Mouse (Mus musculus) intestine, postnatal 0 days (tissue): ENCODE measurements at regions not wholly inside any gene's neighbourhood (a gene's known extent, or its start where the extent isn't known, plus 50 kb on each side); places are given as distances from the start of the nearest gene placed in this dataset.
"Not testable (repeated sequence)": the region's sequence is repeated elsewhere in the genome, so short reads cannot be mapped to it uniquely, and the experiment has no call there.

Source experiments
- ATAC-seq: fragments of 200-750 bp; cut with Nextera tagmentation; 2 replicates; pipeline ENCODE4 v1.8.0; 2017; ENCODE audit warnings: mild to moderate bottlenecking, moderate TSS enrichment, moderate library complexity
- H3K27ac ChIP-seq: fragments of 300-500 bp; sonication (generic); 2 replicates; pipeline ENCODE4 v1.5.1; 2014; ENCODE audit warnings: mild to moderate bottlenecking, low read depth, low read length, moderate library complexity
- H3K27me3 ChIP-seq: fragments of 300-500 bp; sonication (generic); replicated peaks from 2 replicates; pipeline ENCODE4 v1.6.1; 2014; ENCODE audit warnings: low read length, mixed read lengths; ENCODE audit not compliant: control insufficient read depth, insufficient read depth
- H3K36me3 ChIP-seq: fragments of 300-500 bp; sonication (generic); 2 replicates; pipeline ENCODE4 v1.6.1; 2014; ENCODE audit warnings: mild to moderate bottlenecking, moderate library complexity; ENCODE audit not compliant: control insufficient read depth, insufficient read depth
- H3K4me1 ChIP-seq: fragments of 300-500 bp; sonication (generic); replicated peaks from 2 replicates; pipeline ENCODE4 v1.6.1; 2014; ENCODE audit warnings: antibody characterized with exemption, low read length, mixed read lengths; ENCODE audit not compliant: control insufficient read depth, insufficient read depth
- H3K4me2 ChIP-seq: fragments of 300-500 bp; sonication (generic); replicated peaks from 2 replicates; pipeline ENCODE4 v1.6.1; 2014; ENCODE audit warnings: low read depth, mild to moderate bottlenecking, moderate library complexity
- H3K4me3 ChIP-seq: fragments of 300-500 bp; sonication (generic); 2 replicates; pipeline ENCODE4 v1.5.1; 2014; ENCODE audit warnings: low read depth, low read length
- H3K9ac ChIP-seq: fragments of 300-500 bp; sonication (generic); 2 replicates; pipeline ENCODE4 v1.6.1; 2014; ENCODE audit warnings: mild to moderate bottlenecking, low read depth, low read length
- H3K9me3 ChIP-seq: fragments of 300-500 bp; sonication (generic); 2 replicates; pipeline ENCODE4 v1.6.1; 2016; ENCODE audit warnings: mixed run types; ENCODE audit not compliant: control insufficient read depth
- CTCF ChIP-seq: sonication (generic); IDR thresholded peaks from 2 replicates; pipeline ENCODE4 v1.5.1; 2016; ENCODE audit warnings: low read depth, mild to moderate bottlenecking, control low read depth, antibody characterized with exemption, moderate library complexity
- WGBS: fragments of 180-500 bp; shearing (Covaris S2); extraction: QIAGEN DNeasy Blood & Tissue Kit; methylation state at CpG from one replicate; pipeline ENCODE4 v1.1.7; 2014; 5-methylcytosine and 5-hydroxymethylcytosine counted together

- TF ChIP-seq CTCF: no peak
- 75% methylated on average over 14 of the region's 14 CpGs for WGBS
- Histone ChIP-seq H3K4me2 (no peak overlapping the region), H3K27ac (no peak overlapping the region), H3K27me3 (no peaks in the 10 kb centered on the region; the same call in 1 of the 2 replicates), H3K36me3 (no peaks in the 10 kb centered on the region), H3K9me3 (0 out of 2 replicates have a peak, but pooled peaks cover 3% of the 10 kb centered on the region), H3K4me1 (no peaks in the 10 kb centered on the region), H3K9ac (no peak overlapping the region), H3K4me3 (no peak overlapping the region)
- no peak for ATAC-seq
Measured at GRCm38 (mm10) chr13:111309848-111310692, 55.3 kb downstream of the Actbl2 start.

GRCm38 (mm10) chr13:111310693-111311045, 55.9 kb downstream of the Actbl2 start:
- no peaks in the 10 kb centered on the region for H3K36me3 ChIP-seq
- TF ChIP-seq CTCF: no peak
- H3K27me3 ChIP-seq: no peaks in the 10 kb centered on the region; the same call in 1 of the 2 replicates
- no peak for ATAC-seq
- no peak overlapping the region for H3K9ac ChIP-seq
- no peaks in the 10 kb centered on the region for H3K4me1 ChIP-seq
- no peak overlapping the region for H3K4me3 ChIP-seq
- no peak overlapping the region for H3K27ac ChIP-seq
- H3K4me2 ChIP-seq: no peak overlapping the region
- 85% methylated on average over 1 of the region's 1 CpGs for WGBS
- 0 out of 2 replicates have a peak, but pooled peaks cover 3% of the 10 kb centered on the region for H3K9me3 ChIP-seq

GRCm38 (mm10) chr13:111313506-111313905, 58.7 kb downstream of the Actbl2 start:
- H3K36me3 ChIP-seq, H3K4me3 ChIP-seq, H3K4me2 ChIP-seq, H3K9me3 ChIP-seq, H3K27ac ChIP-seq, ATAC-seq, H3K27me3 ChIP-seq, H3K9ac ChIP-seq, H3K4me1 ChIP-seq: not testable (repeated sequence)
- 85% methylated on average over 3 of the region's 3 CpGs for WGBS

- H3K4me3 ChIP-seq, H3K9ac ChIP-seq, H3K27me3 ChIP-seq, H3K9me3 ChIP-seq, H3K4me1 ChIP-seq, ATAC-seq, H3K4me2 ChIP-seq, H3K36me3 ChIP-seq, H3K27ac ChIP-seq: not testable (repeated sequence)
- 82% methylated on average over 2 of the region's 2 CpGs for WGBS
Measured at GRCm38 (mm10) chr13:111317876-111318275, 63.1 kb downstream of the Actbl2 start.

GRCm38 (mm10) chr13:111323206-111323605, 68.4 kb downstream of the Actbl2 start:
- Histone ChIP-seq H3K36me3 (no peaks in the 10 kb centered on the region), H3K4me2 (no peak overlapping the region), H3K27me3 (no peaks in the 10 kb centered on the region), H3K9me3 (no peaks in the 10 kb centered on the region), H3K27ac (no peak overlapping the region), H3K4me3 (no peak overlapping the region), H3K9ac (no peak overlapping the region), H3K4me1 (0 out of 2 replicates have a peak, but pooled peaks cover 3% of the 10 kb centered on the region)
- ATAC-seq: no peak
- 46% methylated on average over 8 of the region's 8 CpGs for WGBS
- no peak for TF ChIP-seq CTCF

GRCm38 (mm10) chr13:111326096-111326665, 71.4 kb downstream of the Actbl2 start:
- no peak overlapping the region for H3K4me3 ChIP-seq
- H3K27me3 ChIP-seq: no peaks in the 10 kb centered on the region
- no peaks in the 10 kb centered on the region for H3K9me3 ChIP-seq
- H3K4me1 ChIP-seq: 0 out of 2 replicates have a peak, but pooled peaks cover 3% of the 10 kb centered on the region
- H3K4me2 ChIP-seq: peak overlapping the region; percentile 35; the same call in 1 of the 2 replicates
- no peak for ATAC-seq
- no peak overlapping the region for H3K27ac ChIP-seq
- H3K9ac ChIP-seq: no peak overlapping the region
- WGBS: 36% methylated on average over 16 of the region's 16 CpGs
- no peaks in the 10 kb centered on the region for H3K36me3 ChIP-seq
- no peak for TF ChIP-seq CTCF
